Mouse (Mus musculus) hindbrain, postnatal 0 days (tissue): ENCODE measurements at regions not wholly inside any gene's neighbourhood (a gene's known extent, or its start where the extent isn't known, plus 50 kb on each side); places are given as distances from the start of the nearest gene placed in this dataset.

Experiments used
- ATAC-seq: fragments of 200-750 bp; cut with Nextera tagmentation; 2 replicates; pipeline ENCODE4 v1.8.0; 2017; ENCODE audit warnings: mild to moderate bottlenecking, moderate TSS enrichment, moderate library complexity
- DNase-seq: peaks from one replicate; pipeline ENCODE4 v3.0.0-alpha.2; 2015; ENCODE audit warnings: low spot score
- H3K27ac ChIP-seq: fragments of 300-500 bp; sonication (generic); 2 replicates; pipeline ENCODE4 v1.5.1; 2014; ENCODE audit warnings: mild to moderate bottlenecking
- H3K27me3 ChIP-seq: fragments of 300-500 bp; sonication (generic); 2 replicates; pipeline ENCODE4 v1.6.1; 2014; ENCODE audit warnings: low read length, mixed read lengths; ENCODE audit not compliant: insufficient read depth
- H3K36me3 ChIP-seq: fragments of 300-500 bp; sonication (generic); 2 replicates; pipeline ENCODE4 v1.6.1; 2014; ENCODE audit warnings: low read length, mixed read lengths; ENCODE audit not compliant: insufficient read depth
- H3K4me1 ChIP-seq: fragments of 300-500 bp; sonication (generic); 2 replicates; pipeline ENCODE4 v1.6.1; 2014; ENCODE audit warnings: antibody characterized with exemption, low read length, mixed read lengths; ENCODE audit not compliant: insufficient read depth
- H3K4me2 ChIP-seq: fragments of 300-500 bp; sonication (generic); 2 replicates; pipeline ENCODE4 v1.6.1; 2014; ENCODE audit warnings: low read depth, mild to moderate bottlenecking, low read length, moderate library complexity, mixed read lengths
- H3K4me3 ChIP-seq: fragments of 300-500 bp; sonication (generic); 2 replicates; pipeline ENCODE4 v1.5.1; 2014; ENCODE audit warnings: low read length
- H3K9ac ChIP-seq: fragments of 300-500 bp; sonication (generic); replicated peaks from 2 replicates; pipeline ENCODE4 v1.6.1; 2014; ENCODE audit warnings: mild to moderate bottlenecking, low read length, moderate library complexity, mixed read lengths
- H3K9me3 ChIP-seq: fragments of 300-500 bp; sonication (generic); 2 replicates; pipeline ENCODE4 v1.6.1; 2016; ENCODE audit warnings: low read length, mixed read lengths
- CTCF ChIP-seq: IDR thresholded peaks from 2 replicates; pipeline ENCODE4 v1.5.1; 2016; ENCODE audit warnings: antibody characterized with exemption, control low read depth, low read depth
- WGBS: fragments of 180-500 bp; shearing (Covaris S2); extraction: QIAGEN DNeasy Blood & Tissue Kit; methylation state at CpG from one replicate; pipeline ENCODE4 v1.1.7; 2014; 5-methylcytosine and 5-hydroxymethylcytosine counted together

GRCm38 (mm10) chr3:58233296-58233695 lies 181.2 kb upstream of the Tsc22d2 start:
- H3K4me1 ChIP-seq, result no peaks in the 10 kb centered on the region
- no peak for ATAC-seq
- no peaks in the 10 kb centered on the region for H3K9me3 ChIP-seq
- H3K4me3 ChIP-seq, result no peak overlapping the region
- H3K4me2 ChIP-seq, result no peak overlapping the region
- WGBS, result 53% methylated on average over 2 of the region's 2 CpGs
- no peak for DNase-seq
- no peak for TF ChIP-seq CTCF
- no peak overlapping the region for H3K9ac ChIP-seq
- H3K27ac ChIP-seq, result no peak overlapping the region
- H3K36me3 ChIP-seq, result no peaks in the 10 kb centered on the region
- H3K27me3 ChIP-seq, result no peaks in the 10 kb centered on the region

- no peaks in the 10 kb centered on the region for H3K4me1 ChIP-seq
- no peaks in the 10 kb centered on the region for H3K27me3 ChIP-seq
- H3K9ac ChIP-seq, result no peak overlapping the region
- no peak for DNase-seq
- no peaks in the 10 kb centered on the region for H3K36me3 ChIP-seq
- H3K4me3 ChIP-seq, result no peak overlapping the region
- H3K27ac ChIP-seq, result no peak overlapping the region
- H3K4me2 ChIP-seq, result no peak overlapping the region
- H3K9me3 ChIP-seq, result no peaks in the 10 kb centered on the region; the same call in 1 of the 2 replicates
- ATAC-seq, result no peak
- WGBS, result 88% methylated on average over 6 of the region's 6 CpGs
- no peak for TF ChIP-seq CTCF
These were observed 179.5 kb upstream of the Tsc22d2 start for GRCm38 (mm10) chr3:58234846-58235630.

GRCm38 (mm10) chr3:58238111-58238510 lies 176.4 kb upstream of the Tsc22d2 start:
- H3K9me3 ChIP-seq, result no peaks in the 10 kb centered on the region; the same call in 1 of the 2 replicates
- H3K9ac ChIP-seq, result no peak overlapping the region
- ATAC-seq (no peak), DNase-seq (no peak)
- H3K4me2 ChIP-seq, result no peak overlapping the region
- TF ChIP-seq CTCF, result no peak
- no peaks in the 10 kb centered on the region for H3K36me3 ChIP-seq
- H3K27me3 ChIP-seq, result no peaks in the 10 kb centered on the region
- H3K4me1 ChIP-seq, result no peaks in the 10 kb centered on the region
- H3K27ac ChIP-seq, result no peak overlapping the region
- H3K4me3 ChIP-seq, result no peak overlapping the region

GRCm38 (mm10) chr3:58240775-58241174 lies 173.7 kb upstream of the Tsc22d2 start:
- Histone ChIP-seq H3K27ac (no peak overlapping the region), H3K9me3 (no peaks in the 10 kb centered on the region; the same call in 1 of the 2 replicates), H3K36me3 (no peaks in the 10 kb centered on the region), H3K27me3 (no peaks in the 10 kb centered on the region), H3K4me1 (no peaks in the 10 kb centered on the region), H3K4me2 (no peak overlapping the region), H3K4me3 (no peak overlapping the region), H3K9ac (no peak overlapping the region)
- 62% methylated on average over 4 of the region's 4 CpGs for WGBS
- 0 out of 2 replicates have a peak, but pooled peaks have one; percentile 53 for ATAC-seq
- no peak for TF ChIP-seq CTCF
- no peak for DNase-seq

- DNase-seq, result peak; percentile 9
- Histone ChIP-seq H3K4me1 (no peaks in the 10 kb centered on the region), H3K9ac (no peak overlapping the region), H3K4me3 (no peak overlapping the region), H3K9me3 (no peaks in the 10 kb centered on the region), H3K4me2 (no peak overlapping the region), H3K27me3 (no peaks in the 10 kb centered on the region), H3K36me3 (no peaks in the 10 kb centered on the region), H3K27ac (no peak overlapping the region)
- TF ChIP-seq CTCF, result no peak
- WGBS, result 12% methylated on average over 5 of the region's 5 CpGs
- ATAC-seq, result peak; percentile 58; the same call in 1 of the 2 replicates
These were observed 169.2 kb upstream of the Tsc22d2 start for GRCm38 (mm10) chr3:58245361-58245760.

GRCm38 (mm10) chr3:58247989-58248388 lies 166.5 kb upstream of the Tsc22d2 start:
- Histone ChIP-seq H3K4me3 (no peak overlapping the region), H3K4me1 (no peaks in the 10 kb centered on the region), H3K36me3 (no peaks in the 10 kb centered on the region), H3K9ac (no peak overlapping the region), H3K9me3 (no peaks in the 10 kb centered on the region), H3K4me2 (no peak overlapping the region), H3K27ac (no peak overlapping the region), H3K27me3 (no peaks in the 10 kb centered on the region)
- TF ChIP-seq CTCF, result no peak
- DNase-seq, result no peak
- 79% methylated on average over 2 of the region's 2 CpGs for WGBS
- no peak for ATAC-seq

- Histone ChIP-seq H3K4me3 (no peak overlapping the region), H3K4me2 (no peak overlapping the region), H3K9me3 (no peaks in the 10 kb centered on the region), H3K27ac (no peak overlapping the region), H3K36me3 (no peaks in the 10 kb centered on the region), H3K27me3 (no peaks in the 10 kb centered on the region), H3K9ac (no peak overlapping the region), H3K4me1 (no peaks in the 10 kb centered on the region)
- no peak for TF ChIP-seq CTCF
- DNase-seq (no peak), ATAC-seq (no peak)
- 66% methylated on average over 8 of the region's 8 CpGs for WGBS
These were observed 160.6 kb upstream of the Tsc22d2 start for GRCm38 (mm10) chr3:58253942-58254341.
